Mouse (Mus musculus) CH12.LX (cell line): Measurements from ENCODE around the gene Gatb. TPM values are rescaled to one million over a fixed set of nuclear protein-coding genes. Genes with fewer than 3 reads are reported as not detected.

Experiments used
- DNase-seq: peaks from one replicate; pipeline ENCODE4 v3.0.0-alpha.2; 2013; ENCODE audit errors: extremely low read depth
- H3K27ac ChIP-seq: 2 replicates; pipeline ENCODE4 v1.5.1; 2012; ENCODE audit warnings: low read depth, mild to moderate bottlenecking, control low read depth, moderate library complexity; ENCODE audit not compliant: insufficient read depth
- H3K27me3 ChIP-seq: replicated peaks from 2 replicates; pipeline ENCODE3; 2012; ENCODE audit warnings: inconsistent platforms
- H3K36me3 ChIP-seq, 2 experiments: replicated peaks in 1 of 2; 2 replicates each; pipeline versions ENCODE3 to v1.6.1; 2012; ENCODE audit warnings: inconsistent platforms in 1 of 2, low read length in 1 of 2, mild to moderate bottlenecking in 1 of 2, mixed read lengths in 1 of 2, moderate library complexity in 1 of 2; ENCODE audit not compliant: control insufficient read depth in 1 of 2, insufficient read depth in 1 of 2
- H3K4me1 ChIP-seq, 2 experiments: 2 replicates each; pipeline ENCODE4 v1.6.1; 2012; ENCODE audit warnings: inconsistent platforms in 1 of 2, moderate library complexity in 1 of 2; ENCODE audit not compliant: insufficient read depth in 2 of 2, control insufficient read depth in 1 of 2
- H3K4me2 ChIP-seq: 2 replicates; pipeline ENCODE4 v1.6.1; 2012; ENCODE audit warnings: low read depth, mild to moderate bottlenecking, control low read depth; ENCODE audit not compliant: poor library complexity, insufficient read depth, severe bottlenecking
- H3K4me3 ChIP-seq, 3 experiments: fragments of 150-350 bp in 1 of 3; sonication (generic) in 1 of 3; replicated peaks in 1 of 3; 2 replicates each; pipeline versions ENCODE3 to v1.5.1; 2011 to 2012; ENCODE audit warnings: low read depth in 2 of 3, low read length in 2 of 3, mild to moderate bottlenecking in 2 of 3, moderate library complexity in 2 of 3, control low read depth in 1 of 3, improper control_type of control experiment in 1 of 3, inconsistent platforms in 1 of 3, mixed read lengths in 1 of 3; ENCODE audit not compliant: poor library complexity in 1 of 3
- H3K79me2 ChIP-seq: replicated peaks from 2 replicates; pipeline ENCODE4 v1.6.1; 2012; ENCODE audit warnings: mild to moderate bottlenecking, moderate library complexity; ENCODE audit not compliant: control insufficient read depth, poor library complexity, insufficient read depth, severe bottlenecking; ENCODE audit errors: extremely low read depth
- H3K9ac ChIP-seq: 2 replicates; pipeline ENCODE4 v1.6.1; 2012; ENCODE audit warnings: low read depth, mild to moderate bottlenecking, control low read depth, moderate library complexity; ENCODE audit not compliant: insufficient read depth
- H3K9me3 ChIP-seq: replicated peaks from 2 replicates; pipeline ENCODE3; 2012; ENCODE audit warnings: low read length, inconsistent platforms, mixed read lengths
- E2F4 ChIP-seq: IDR thresholded peaks from 2 replicates; pipeline ENCODE4 v1.6.1; 2011; ENCODE audit warnings: low read depth, low read length, improper control_type of control experiment; ENCODE audit not compliant: insufficient replicate concordance
- IRF4 ChIP-seq: IDR thresholded peaks from 2 replicates; pipeline ENCODE4 v1.6.1; 2014; ENCODE audit warnings: low read depth, mild to moderate bottlenecking, inconsistent platforms, low read length, improper control_type of control experiment
- MAFK ChIP-seq: IDR thresholded peaks from 2 replicates; pipeline ENCODE4 v1.6.1; 2011; ENCODE audit warnings: low read length, improper control_type of control experiment; ENCODE audit not compliant: insufficient replicate concordance
- MXI1 ChIP-seq: IDR thresholded peaks from 2 replicates; pipeline ENCODE4 v1.6.1; 2011; ENCODE audit warnings: mild to moderate bottlenecking, low read depth, low read length, improper control_type of control experiment
- NRF1 ChIP-seq: IDR thresholded peaks from 2 replicates; pipeline ENCODE4 v1.6.1; 2014; ENCODE audit warnings: low read depth, mild to moderate bottlenecking, inconsistent platforms, low read length, improper control_type of control experiment, moderate library complexity
- PAX5 ChIP-seq: IDR thresholded peaks from 2 replicates; pipeline ENCODE4 v1.6.1; 2012; ENCODE audit warnings: low read length, inconsistent platforms, mixed read lengths
- POLR2A ChIP-seq: IDR thresholded peaks from 2 replicates; pipeline ENCODE4 v1.6.1; 2011; ENCODE audit warnings: low read depth, mild to moderate bottlenecking, improper control_type of control experiment, low read length
- RCOR1 ChIP-seq: conservative IDR thresholded peaks from 2 replicates; pipeline ENCODE4 v1.6.1; 2012; ENCODE audit warnings: low read depth, mild to moderate bottlenecking, inconsistent platforms, low read length, improper control_type of control experiment
- SIN3A ChIP-seq: IDR thresholded peaks from 2 replicates; pipeline ENCODE4 v1.6.1; 2012; ENCODE audit warnings: low read length, improper control_type of control experiment, inconsistent platforms
- USF2 ChIP-seq: conservative IDR thresholded peaks from 2 replicates; pipeline ENCODE4 v1.6.1; 2011; ENCODE audit warnings: low read depth, low read length, improper control_type of control experiment
- ZMIZ1 ChIP-seq: IDR thresholded peaks from 2 replicates; pipeline ENCODE4 v1.6.1; 2012; ENCODE audit warnings: low read depth, mild to moderate bottlenecking, inconsistent platforms, low read length, improper control_type of control experiment
- dilution Hi-C: fragments of 300-500 bp; cut with MboI; formaldehyde crosslinking; loops from 2 replicates; pipeline ENCODE4 v1.14.3; 2020; ENCODE audit warnings: low sequenced_read_pairs; ENCODE audit not compliant: extremely low pct_unique_long_range_greater_than_20kb, extremely low pct_ligation_motif_present
- in situ Hi-C: fragments of 300-500 bp; cut with MboI; formaldehyde crosslinking; loops from 3 replicates; pipeline ENCODE4 v1.14.3; 2019; ENCODE audit warnings: low sequenced_read_pairs, low pct_ligation_motif_present, low pct_unique_long_range_greater_than_20kb, mixed read lengths
- polyA plus RNA-seq: library from polyadenylated mRNA; unstranded; fragments of >175 nt; gene quantifications from 2 replicates; pipeline ENCODE4 v1.2.1, GENCODE M21; 2012; ENCODE audit warnings: low read depth; ENCODE audit not compliant: insufficient read length
- total RNA-seq, 2 experiments: library from RNA; depleted of rRNA; stranded (reverse); fragments of 300-350 nt in 1 of 2; fragments of >200 nt in 1 of 2; gene quantifications; 2 replicates each; pipeline ENCODE4 v1.2.3; 2012 to 2014

Gene Gatb
- total and polyA plus RNA-seq, 3 experiments, result 27.4 to 39.8 (median 31.9) TPM

DNA sequence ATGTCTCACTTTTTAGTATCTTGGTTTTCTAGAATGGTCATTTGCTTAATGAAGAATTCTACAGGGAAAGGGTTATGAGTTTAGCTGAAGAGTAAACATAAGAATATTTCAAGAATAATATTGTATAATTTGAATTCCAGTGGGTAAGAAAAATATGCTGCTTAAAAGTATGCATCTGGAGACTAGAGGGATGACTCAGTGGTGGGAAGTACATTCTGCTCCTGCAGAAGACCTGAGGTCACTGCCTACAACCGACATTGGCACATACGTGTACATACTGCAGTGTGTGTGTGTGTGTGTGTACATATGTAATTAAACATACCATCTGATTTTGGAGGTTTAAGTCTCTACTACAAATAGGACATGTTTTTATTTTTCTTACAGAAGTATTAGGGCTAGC, 61.7 kb downstream of the Gatb start:
- H3K4me2 ChIP-seq, result no peak overlapping the region
- H3K79me2 ChIP-seq, result no peaks in the 10 kb centered on the region
- no peak overlapping the region for H3K27ac ChIP-seq
- H3K4me1 ChIP-seq, result peaks cover 7 to 9% of the 10 kb centered on the region in 2 experiments; a peak in 3 of 4 replicates
- no peak overlapping the region for H3K4me3 ChIP-seq
- H3K36me3 ChIP-seq, result peaks cover 16 to 83% of the 10 kb centered on the region in 2 experiments
- in situ Hi-C loops, result no loop called here
- H3K27me3 ChIP-seq, result no peaks in the 10 kb centered on the region
- H3K9me3 ChIP-seq, result no peaks in the 10 kb centered on the region
- no peak overlapping the region for H3K9ac ChIP-seq
- dilution Hi-C loops, result no loop called here
- DNase-seq, result no peak
- TF ChIP-seq PAX5 (no peak), MAFK (no peak), ZMIZ1 (no peak), POLR2A (no peak), USF2 (no peak)

DNA sequence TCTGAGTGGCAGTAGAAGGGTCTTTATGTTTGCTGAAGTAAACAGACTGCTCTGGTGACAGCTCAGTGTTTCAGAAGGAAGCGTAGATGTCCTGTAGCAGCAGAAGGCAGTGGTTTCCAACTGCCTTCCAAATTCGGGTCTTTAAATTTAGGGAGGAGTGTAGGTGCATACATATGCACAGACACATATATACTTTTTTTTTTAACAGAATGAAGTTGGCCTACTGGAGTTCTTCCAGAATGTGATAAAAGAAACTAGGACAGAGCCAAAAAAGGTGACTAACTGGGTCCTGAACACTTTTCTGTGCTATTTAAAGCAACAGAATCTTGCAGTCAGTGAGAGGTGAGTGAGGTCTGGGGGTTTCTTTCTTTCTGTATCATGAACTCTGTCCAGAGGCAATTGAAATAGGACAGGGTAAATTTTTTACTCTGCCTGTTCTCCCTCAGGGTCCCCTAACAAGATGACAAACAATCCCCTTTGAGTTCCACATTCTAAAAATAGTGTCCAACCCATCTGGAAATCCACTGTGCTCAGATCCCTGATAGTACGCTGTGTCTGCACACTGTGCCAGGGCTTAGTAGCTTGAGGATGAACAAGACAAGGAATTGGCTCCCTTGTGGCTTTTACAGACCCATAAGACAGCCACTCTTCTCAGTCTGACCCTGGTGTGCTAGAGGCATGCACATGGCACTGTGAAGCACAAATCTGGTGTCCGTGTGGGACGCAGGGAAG, 63.0 kb downstream of the Gatb start:
- Histone ChIP-seq H3K4me2 (no peak overlapping the region), H3K36me3 (peaks cover 16 to 83% of the 10 kb centered on the region in 2 experiments), H3K4me3 (no peak overlapping the region), H3K9ac (no peak overlapping the region), H3K27me3 (no peaks in the 10 kb centered on the region), H3K9me3 (no peaks in the 10 kb centered on the region), H3K27ac (no peak overlapping the region), H3K79me2 (no peaks in the 10 kb centered on the region), H3K4me1 (peaks cover 7 to 9% of the 10 kb centered on the region in 2 experiments; a peak in 3 of 4 replicates)
- no peak for DNase-seq
- in situ Hi-C loops (no loop called here), dilution Hi-C loops (no loop called here)
- TF ChIP-seq E2F4 (no peak), IRF4 (no peak)

DNA sequence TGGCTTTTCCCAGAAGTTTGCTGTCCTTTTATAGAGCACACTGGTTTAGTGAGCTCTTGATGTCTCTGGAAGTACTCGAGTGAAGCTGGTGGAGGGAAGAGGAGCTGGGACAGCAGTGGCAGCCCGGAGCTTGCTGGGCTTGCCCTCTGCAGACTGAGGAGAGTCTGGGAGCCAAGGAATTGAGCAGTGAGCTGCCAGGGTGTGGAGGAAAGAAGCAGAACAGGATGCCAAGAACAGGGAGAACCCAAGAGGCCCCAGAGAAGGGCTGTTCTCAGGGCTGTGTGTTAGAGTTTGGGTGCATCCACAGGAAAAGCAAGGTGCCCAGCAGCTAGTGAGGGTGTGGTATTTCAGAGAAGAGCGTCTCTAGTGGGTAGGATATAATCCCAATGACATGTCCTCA, 67.8 kb downstream of the Gatb start:
- DNase-seq, result no peak
- H3K27me3 ChIP-seq, result no peaks in the 10 kb centered on the region
- in situ Hi-C loops (no loop called here), dilution Hi-C loops (no loop called here)
- peaks cover 7 to 9% of the 10 kb centered on the region in 2 experiments; a peak in 3 of 4 replicates for H3K4me1 ChIP-seq
- peaks cover 29 to 82% of the 10 kb centered on the region in 2 experiments for H3K36me3 ChIP-seq
- H3K9me3 ChIP-seq, result no peaks in the 10 kb centered on the region
- H3K4me2 ChIP-seq, result no peak overlapping the region
- TF ChIP-seq PAX5 (no peak), MXI1 (no peak), NRF1 (no peak), SIN3A (no peak), RCOR1 (no peak)
- no peaks in the 10 kb centered on the region for H3K79me2 ChIP-seq
- no peak overlapping the region for H3K9ac ChIP-seq
- no peak overlapping the region for H3K4me3 ChIP-seq
- H3K27ac ChIP-seq, result no peak overlapping the region
